Mouse (Mus musculus) CH12.LX (cell line): ENCODE measurements around the gene Omg. TPM values are rescaled to one million over a fixed set of nuclear protein-coding genes. Genes with fewer than 3 reads are reported as not detected.

Experiments
- DNase-seq: peaks from one replicate; pipeline ENCODE4 v3.0.0-alpha.2; 2013; ENCODE audit errors: extremely low read depth
- H3K27ac ChIP-seq: 2 replicates; pipeline ENCODE4 v1.5.1; 2012; ENCODE audit warnings: low read depth, mild to moderate bottlenecking, control low read depth, moderate library complexity; ENCODE audit not compliant: insufficient read depth
- H3K27me3 ChIP-seq: replicated peaks from 2 replicates; pipeline ENCODE3; 2012; ENCODE audit warnings: inconsistent platforms
- H3K36me3 ChIP-seq, 2 experiments: replicated peaks in 1 of 2; 2 replicates each; pipeline versions ENCODE3 to v1.6.1; 2012; ENCODE audit warnings: inconsistent platforms in 1 of 2, low read length in 1 of 2, mild to moderate bottlenecking in 1 of 2, mixed read lengths in 1 of 2, moderate library complexity in 1 of 2; ENCODE audit not compliant: control insufficient read depth in 1 of 2, insufficient read depth in 1 of 2
- H3K4me1 ChIP-seq, 2 experiments: 2 replicates each; pipeline ENCODE4 v1.6.1; 2012; ENCODE audit warnings: inconsistent platforms in 1 of 2, moderate library complexity in 1 of 2; ENCODE audit not compliant: insufficient read depth in 2 of 2, control insufficient read depth in 1 of 2
- H3K4me2 ChIP-seq: 2 replicates; pipeline ENCODE4 v1.6.1; 2012; ENCODE audit warnings: low read depth, mild to moderate bottlenecking, control low read depth; ENCODE audit not compliant: poor library complexity, insufficient read depth, severe bottlenecking
- H3K4me3 ChIP-seq, 3 experiments: fragments of 150-350 bp in 1 of 3; sonication (generic) in 1 of 3; replicated peaks in 1 of 3; 2 replicates each; pipeline versions ENCODE3 to v1.5.1; 2011 to 2012; ENCODE audit warnings: low read depth in 2 of 3, low read length in 2 of 3, mild to moderate bottlenecking in 2 of 3, moderate library complexity in 2 of 3, control low read depth in 1 of 3, improper control_type of control experiment in 1 of 3, inconsistent platforms in 1 of 3, mixed read lengths in 1 of 3; ENCODE audit not compliant: poor library complexity in 1 of 3
- H3K79me2 ChIP-seq: replicated peaks from 2 replicates; pipeline ENCODE4 v1.6.1; 2012; ENCODE audit warnings: mild to moderate bottlenecking, moderate library complexity; ENCODE audit not compliant: control insufficient read depth, poor library complexity, insufficient read depth, severe bottlenecking; ENCODE audit errors: extremely low read depth
- H3K9ac ChIP-seq: 2 replicates; pipeline ENCODE4 v1.6.1; 2012; ENCODE audit warnings: low read depth, mild to moderate bottlenecking, control low read depth, moderate library complexity; ENCODE audit not compliant: insufficient read depth
- H3K9me3 ChIP-seq: replicated peaks from 2 replicates; pipeline ENCODE3; 2012; ENCODE audit warnings: low read length, inconsistent platforms, mixed read lengths
- BHLHE40 ChIP-seq: IDR thresholded peaks from 2 replicates; pipeline ENCODE4 v1.6.1; 2011; ENCODE audit warnings: mild to moderate bottlenecking, low read depth, low read length, improper control_type of control experiment
- CHD1 ChIP-seq: IDR thresholded peaks from 2 replicates; pipeline ENCODE4 v1.6.1; 2012; ENCODE audit warnings: low read depth, low read length, improper control_type of control experiment, inconsistent platforms
- CHD2 ChIP-seq: IDR thresholded peaks from 2 replicates; pipeline ENCODE4 v1.6.1; 2011; ENCODE audit warnings: low read length, improper control_type of control experiment
- CTCF ChIP-seq, 2 experiments: IDR thresholded peaks in 1 of 2; conservative IDR thresholded peaks in 1 of 2; 2 replicates each; pipeline ENCODE4 v1.5.1; 2011 to 2012; ENCODE audit warnings: low read depth in 2 of 2, low read length in 2 of 2, improper control_type of control experiment in 1 of 2, inconsistent platforms in 1 of 2, mild to moderate bottlenecking in 1 of 2, moderate library complexity in 1 of 2
- E2F4 ChIP-seq: IDR thresholded peaks from 2 replicates; pipeline ENCODE4 v1.6.1; 2011; ENCODE audit warnings: low read depth, low read length, improper control_type of control experiment; ENCODE audit not compliant: insufficient replicate concordance
- ELF1 ChIP-seq: IDR thresholded peaks from 2 replicates; pipeline ENCODE4 v1.6.1; 2014; ENCODE audit warnings: low read depth, mild to moderate bottlenecking, inconsistent platforms, low read length, improper control_type of control experiment
- GABPA ChIP-seq: IDR thresholded peaks from 2 replicates; pipeline ENCODE4 v1.6.1; 2012; ENCODE audit warnings: low read depth, low read length, improper control_type of control experiment, inconsistent platforms; ENCODE audit not compliant: insufficient replicate concordance
- HCFC1 ChIP-seq: IDR thresholded peaks from 2 replicates; pipeline ENCODE4 v1.6.1; 2012; ENCODE audit warnings: low read depth, mild to moderate bottlenecking, inconsistent platforms, low read length, improper control_type of control experiment
- IRF4 ChIP-seq: IDR thresholded peaks from 2 replicates; pipeline ENCODE4 v1.6.1; 2014; ENCODE audit warnings: low read depth, mild to moderate bottlenecking, inconsistent platforms, low read length, improper control_type of control experiment
- JUN ChIP-seq: IDR thresholded peaks from 2 replicates; pipeline ENCODE4 v1.6.1; 2011; ENCODE audit warnings: low read depth, mild to moderate bottlenecking, low read length, improper control_type of control experiment, moderate library complexity; ENCODE audit not compliant: insufficient read depth
- JUND ChIP-seq: conservative IDR thresholded peaks from 2 replicates; pipeline ENCODE4 v1.6.1; 2011; ENCODE audit warnings: low read depth, low read length, improper control_type of control experiment
- KAT2A ChIP-seq: IDR thresholded peaks from 2 replicates; pipeline ENCODE4 v1.6.1; 2012; ENCODE audit warnings: low read length, improper control_type of control experiment, inconsistent platforms; ENCODE audit not compliant: insufficient replicate concordance
- MAX ChIP-seq: IDR thresholded peaks from 2 replicates; pipeline ENCODE4 v1.6.1; 2011; ENCODE audit warnings: low read length, improper control_type of control experiment
- MAZ ChIP-seq: IDR thresholded peaks from 2 replicates; pipeline ENCODE4 v1.6.1; 2012; ENCODE audit warnings: low read depth, mild to moderate bottlenecking, inconsistent platforms, low read length, improper control_type of control experiment, moderate library complexity
- MEF2A ChIP-seq: IDR thresholded peaks from 2 replicates; pipeline ENCODE4 v1.6.1; 2014; ENCODE audit warnings: low read depth, mild to moderate bottlenecking, inconsistent platforms, low read length, improper control_type of control experiment, borderline replicate concordance
- MYC ChIP-seq: IDR thresholded peaks from 2 replicates; pipeline ENCODE4 v1.6.1; 2011; ENCODE audit warnings: low read depth, mild to moderate bottlenecking, improper control_type of control experiment, low read length
- NELFE ChIP-seq: IDR thresholded peaks from 2 replicates; pipeline ENCODE4 v1.6.1; 2011; ENCODE audit warnings: low read depth, low read length, improper control_type of control experiment
- NRF1 ChIP-seq: IDR thresholded peaks from 2 replicates; pipeline ENCODE4 v1.6.1; 2014; ENCODE audit warnings: low read depth, mild to moderate bottlenecking, inconsistent platforms, low read length, improper control_type of control experiment, moderate library complexity
- PAX5 ChIP-seq: IDR thresholded peaks from 2 replicates; pipeline ENCODE4 v1.6.1; 2012; ENCODE audit warnings: low read length, inconsistent platforms, mixed read lengths
- POLR2A ChIP-seq: IDR thresholded peaks from 2 replicates; pipeline ENCODE4 v1.6.1; 2011; ENCODE audit warnings: low read depth, mild to moderate bottlenecking, improper control_type of control experiment, low read length
- POLR2AphosphoS2 ChIP-seq: IDR thresholded peaks from 2 replicates; pipeline ENCODE4 v1.6.1; 2011; ENCODE audit warnings: low read depth, low read length, improper control_type of control experiment
- RAD21 ChIP-seq: IDR thresholded peaks from 2 replicates; pipeline ENCODE4 v1.6.1; 2011; ENCODE audit warnings: low read depth, mild to moderate bottlenecking, low read length, improper control_type of control experiment, moderate library complexity
- RCOR1 ChIP-seq: conservative IDR thresholded peaks from 2 replicates; pipeline ENCODE4 v1.6.1; 2012; ENCODE audit warnings: low read depth, mild to moderate bottlenecking, inconsistent platforms, low read length, improper control_type of control experiment
- TBP ChIP-seq: conservative IDR thresholded peaks from 2 replicates; pipeline ENCODE4 v1.6.1; 2011; ENCODE audit warnings: low read depth, low read length, improper control_type of control experiment
- TCF12 ChIP-seq: IDR thresholded peaks from 2 replicates; pipeline ENCODE4 v1.6.1; 2014; ENCODE audit warnings: low read depth, mild to moderate bottlenecking, inconsistent platforms, low read length, improper control_type of control experiment
- UBTF ChIP-seq: IDR thresholded peaks from 2 replicates; pipeline ENCODE4 v1.6.1; 2012; ENCODE audit warnings: low read depth, mild to moderate bottlenecking, inconsistent platforms, low read length, improper control_type of control experiment, moderate library complexity
- USF1 ChIP-seq: IDR thresholded peaks from 2 replicates; pipeline ENCODE4 v1.6.1; 2014; ENCODE audit warnings: low read depth, mild to moderate bottlenecking, inconsistent platforms, low read length, improper control_type of control experiment
- USF2 ChIP-seq: conservative IDR thresholded peaks from 2 replicates; pipeline ENCODE4 v1.6.1; 2011; ENCODE audit warnings: low read depth, low read length, improper control_type of control experiment
- ZC3H11A ChIP-seq: IDR thresholded peaks from 2 replicates; pipeline ENCODE4 v1.6.1; 2012; ENCODE audit warnings: low read depth, mild to moderate bottlenecking, inconsistent platforms, low read length, improper control_type of control experiment
- ZKSCAN1 ChIP-seq: IDR thresholded peaks from 2 replicates; pipeline ENCODE4 v1.6.1; 2012; ENCODE audit warnings: low read depth, inconsistent platforms, low read length, improper control_type of control experiment, borderline replicate concordance
- ZMIZ1 ChIP-seq: IDR thresholded peaks from 2 replicates; pipeline ENCODE4 v1.6.1; 2012; ENCODE audit warnings: low read depth, mild to moderate bottlenecking, inconsistent platforms, low read length, improper control_type of control experiment
- ZNF384 ChIP-seq: IDR thresholded peaks from 2 replicates; pipeline ENCODE4 v1.6.1; 2012; ENCODE audit warnings: low read depth, low read length, improper control_type of control experiment, inconsistent platforms
- dilution Hi-C: fragments of 300-500 bp; cut with MboI; formaldehyde crosslinking; loops from 2 replicates; pipeline ENCODE4 v1.14.3; 2020; ENCODE audit warnings: low sequenced_read_pairs; ENCODE audit not compliant: extremely low pct_unique_long_range_greater_than_20kb, extremely low pct_ligation_motif_present
- in situ Hi-C: fragments of 300-500 bp; cut with MboI; formaldehyde crosslinking; loops from 3 replicates; pipeline ENCODE4 v1.14.3; 2019; ENCODE audit warnings: low sequenced_read_pairs, low pct_ligation_motif_present, low pct_unique_long_range_greater_than_20kb, mixed read lengths
- polyA plus RNA-seq: library from polyadenylated mRNA; unstranded; fragments of >175 nt; gene quantifications from 2 replicates; pipeline ENCODE4 v1.2.1, GENCODE M21; 2012; ENCODE audit warnings: low read depth; ENCODE audit not compliant: insufficient read length
- total RNA-seq, 2 experiments: library from RNA; depleted of rRNA; stranded (reverse); fragments of 300-350 nt in 1 of 2; fragments of >200 nt in 1 of 2; gene quantifications; 2 replicates each; pipeline ENCODE4 v1.2.3; 2012 to 2014

Omg gene
- total and polyA plus RNA-seq, 3 experiments = 0.09 to 0.17 (median 0.13) TPM

DNA sequence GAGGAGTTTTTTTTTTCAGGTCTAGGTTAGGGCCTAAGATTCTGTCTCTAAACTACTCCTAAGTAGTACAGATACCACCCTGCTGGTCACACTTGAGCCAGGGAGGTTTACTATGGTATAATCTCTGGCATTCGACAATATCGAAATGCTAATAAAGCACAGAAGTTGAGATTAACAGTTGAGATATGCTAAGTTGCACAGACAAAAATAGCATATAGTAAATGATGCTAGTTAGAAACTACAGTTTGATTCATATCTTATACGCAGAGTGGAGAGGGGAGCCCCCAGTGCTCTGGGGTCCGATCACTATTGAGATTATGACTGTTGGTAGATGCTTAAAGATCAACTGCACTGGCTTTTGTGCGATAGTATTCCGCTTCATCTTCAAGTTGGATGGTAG, 25.3 kb upstream of the Omg start:
- TF ChIP-seq NELFE (no peak; the same call in 1 of the 2 replicates), CHD1 (peak; percentile 20; the same call in 1 of the 2 replicates), USF1 (no peak)
- Histone ChIP-seq H3K27me3 (no peaks in the 10 kb centered on the region), H3K4me3 (peak overlapping the region; percentile 65 to 89 (median 78)), H3K4me2 (peak overlapping the region; percentile 82), H3K4me1 (peaks cover 21 to 60% of the 10 kb centered on the region in 2 experiments), H3K9me3 (no peaks in the 10 kb centered on the region), H3K9ac (peak overlapping the region; percentile 99), H3K79me2 (peaks cover 30% of the 10 kb centered on the region), H3K36me3 (peaks cover 18 to 47% of the 10 kb centered on the region in 2 experiments), H3K27ac (peak overlapping the region; percentile 97)
- no peak for DNase-seq
- dilution Hi-C loops (no loop called here), in situ Hi-C loops (no loop called here)

DNA sequence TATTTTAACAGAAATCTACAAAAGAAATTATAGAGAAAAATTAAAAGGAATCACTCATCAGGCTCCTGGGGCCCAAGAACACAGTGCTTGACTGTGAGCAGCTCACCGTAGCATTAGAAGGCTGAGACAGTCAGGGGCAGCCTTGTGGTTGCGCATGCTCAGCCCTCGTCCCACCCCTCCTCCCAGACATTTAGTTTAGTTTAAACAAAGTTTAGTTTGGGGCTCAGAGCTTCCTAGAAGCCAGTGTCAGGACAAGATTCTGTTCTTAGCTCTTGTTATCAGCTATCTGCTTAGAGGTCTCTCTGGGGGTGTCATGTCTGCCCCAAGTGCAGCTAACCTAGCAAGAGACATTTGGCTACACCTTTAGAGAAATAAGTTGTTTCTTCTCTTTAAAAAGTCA, 24.7 kb upstream of the Omg start:
- dilution Hi-C loops = no loop called here
- Histone ChIP-seq H3K4me3 (peak overlapping the region; percentile 65 to 89 (median 78)), H3K27ac (peak overlapping the region; percentile 97)
- TF ChIP-seq ELF1 (0 out of 2 replicates have a peak, but pooled peaks have one; percentile 44), MAX (no peak), CHD1 (peak; percentile 14; the same call in 1 of the 2 replicates), JUN (no peak), NELFE (0 out of 2 replicates have a peak, but pooled peaks have one; percentile 55), TBP (peak; percentile 60; the same call in 1 of the 2 replicates), GABPA (no peak), MYC (no peak), JUND (no peak), ZKSCAN1 (no peak), ZNF384 (no peak), POLR2AphosphoS2 (peak; percentile 15; the same call in 1 of the 2 replicates), NRF1 (peak; percentile 94), USF1 (no peak), POLR2A (peak; percentile 48), KAT2A (no peak), ZMIZ1 (peak; percentile 39; the same call in 1 of the 2 replicates), TCF12 (no peak), CTCF (conservative IDR thresholded peaks at IDR 0.05 in 1 of 2, IDR thresholded peaks at IDR 0.05 in 1 of 2; ENCODE audit: low read depth in 2 of 2, low read length in 2 of 2) (no peak), RCOR1 (no peak), BHLHE40 (no peak), IRF4 (no peak; the same call in 1 of the 2 replicates), ZC3H11A (no peak), E2F4 (no peak), RAD21 (no peak), USF2 (no peak), CHD2 (no peak), PAX5 (no peak), UBTF (no peak), MEF2A (no peak), MAZ (peak; percentile 20; the same call in 1 of the 2 replicates), HCFC1 (no peak)

More for the DNA sequence above, 24.7 kb upstream of the Omg start:
- Histone ChIP-seq H3K4me1 (peaks cover 24 to 62% of the 10 kb centered on the region in 2 experiments), H3K27me3 (no peaks in the 10 kb centered on the region), H3K9me3 (no peaks in the 10 kb centered on the region), H3K9ac (peak overlapping the region; percentile 99), H3K79me2 (peaks cover 32% of the 10 kb centered on the region), H3K4me2 (peak overlapping the region; percentile 82), H3K36me3 (peaks cover 18 to 42% of the 10 kb centered on the region in 2 experiments)
- in situ Hi-C loops = no loop called here
- DNase-seq = peak; percentile 68
